Mouse (Mus musculus): Measurements from ENCODE around the gene Gpx8. TPM values are rescaled to one million over a fixed set of nuclear protein-coding genes. Genes with fewer than 3 reads are reported as not detected.

The Gpx8 gene
- polyA plus RNA-seq, 1 experiment = 68.8 TPM

Other genes starting within 250 kb of the Gpx8 start
- 133 TPM for gene Plpp1, start 245.6 kb downstream of the Gpx8 start, polyA plus RNA-seq (2012; fragmentation: generic; extraction: Trizol)
- gene Mtrex, start 119.0 kb downstream of the Gpx8 start, polyA plus RNA-seq (2012; fragmentation: generic; extraction: Trizol) = 12.6 TPM
- 10.4 TPM for gene Dhx29, start 119.0 kb downstream of the Gpx8 start, polyA plus RNA-seq (2012; fragmentation: generic; extraction: Trizol)
- gene Ccno, start 58.6 kb downstream of the Gpx8 start, polyA plus RNA-seq (2012; fragmentation: generic; extraction: Trizol) = 1.4 TPM
- gene Mcidas, start 52.6 kb downstream of the Gpx8 start, polyA plus RNA-seq (2012; fragmentation: generic; extraction: Trizol) = not detected
- not detected for gene Cdc20b, start 11.3 kb downstream of the Gpx8 start, polyA plus RNA-seq (2012; fragmentation: generic; extraction: Trizol)
- not detected for gene Gzma, start 54.6 kb upstream of the Gpx8 start, polyA plus RNA-seq (2012; fragmentation: generic; extraction: Trizol)
- gene Esm1, start 163.2 kb upstream of the Gpx8 start, polyA plus RNA-seq (2012; fragmentation: generic; extraction: Trizol) = not detected
- not detected for gene Gzmk, start 179.5 kb upstream of the Gpx8 start, polyA plus RNA-seq (2012; fragmentation: generic; extraction: Trizol)
- 1.7 TPM for gene BC067074, start 246.7 kb upstream of the Gpx8 start, polyA plus RNA-seq (2012; fragmentation: generic; extraction: Trizol)

Measured in myocyte (in vitro differentiated cells).